Mouse (Mus musculus): Measurements from ENCODE around the gene Itgam.

DNA sequence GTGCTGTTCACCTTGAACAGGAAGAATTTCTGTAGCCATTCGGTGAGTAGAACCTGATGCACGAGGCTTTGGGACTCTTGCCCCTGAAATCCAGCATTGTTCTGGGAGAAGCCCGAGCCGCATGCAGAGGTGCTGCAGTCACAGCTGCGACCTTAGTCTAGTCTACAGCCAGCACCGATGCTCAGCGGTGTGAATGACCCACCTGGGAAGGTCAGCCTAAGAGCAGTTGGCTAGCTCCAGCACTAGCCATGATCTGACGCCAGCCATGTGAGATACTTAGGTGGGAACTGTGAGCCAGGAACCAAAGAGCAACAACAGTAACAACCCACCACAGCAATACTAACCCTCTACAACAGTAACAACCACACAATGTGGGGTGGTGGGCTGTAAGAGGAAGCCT is 4.6 kb upstream of the Itgam start:
- TF ChIP-seq POLR2A (IDR thresholded peaks at IDR 0.05; ENCODE audit: low read depth, low read length) (no peak), CTCF (IDR thresholded peaks at IDR 0.05; ENCODE audit: extremely low read depth, insufficient read length, insufficient replicate concordance, low read depth, low read length) (no peak)

Data from small intestine, adult 2 months (tissue).